Mouse (Mus musculus): ENCODE data around the gene Dbt. TPM values are rescaled to one million over a fixed set of nuclear protein-coding genes. Genes with fewer than 3 reads are reported as not detected.

Dbt gene
- polyA plus RNA-seq, 1 experiment from 2014 or later = 17.8 TPM

Other genes with a start within 250 kb of the Dbt start
- gene Cdc14a, start 89.0 kb upstream of the Dbt start, polyA plus RNA-seq (2015; fragmentation: Nextera tagmentation; extraction: Ambion mirVana) = 8.9 and 9.6 TPM in 2 replicates
- gene Rtca, start 4.9 kb upstream of the Dbt start, polyA plus RNA-seq (2015; fragmentation: Nextera tagmentation; extraction: Ambion mirVana) = 81.2 and 87.9 TPM in 2 replicates
- 0.56 and 0.89 TPM in 2 replicates for gene Lrrc39, start 49.9 kb downstream of the Dbt start, polyA plus RNA-seq (2015; fragmentation: Nextera tagmentation; extraction: Ambion mirVana)
- gene Sass6, start 81.9 kb downstream of the Dbt start, polyA plus RNA-seq (2015; fragmentation: Nextera tagmentation; extraction: Ambion mirVana) = 26.3 and 27.8 TPM in 2 replicates
- gene Trmt13, start 101.5 kb downstream of the Dbt start, polyA plus RNA-seq (2015; fragmentation: Nextera tagmentation; extraction: Ambion mirVana) = 44.3 and 44.8 TPM in 2 replicates
- 78.5 and 80.5 TPM in 2 replicates for gene Mfsd14a, start 149.6 kb downstream of the Dbt start, polyA plus RNA-seq (2015; fragmentation: Nextera tagmentation; extraction: Ambion mirVana)
- gene Gm43191, start 168.2 kb downstream of the Dbt start, polyA plus RNA-seq (2015; fragmentation: Nextera tagmentation; extraction: Ambion mirVana) = not detected in 2 replicates
- 8.7 and 10.4 TPM in 2 replicates for gene Slc35a3, start 199.8 kb downstream of the Dbt start, polyA plus RNA-seq (2015; fragmentation: Nextera tagmentation; extraction: Ambion mirVana)